9 mouse cellular contexts compared by ENCODE assay signal in genomic region chr7:130964686-130965085, GRCm38 (mm10). TPM values are rescaled to one million over a fixed set of nuclear protein-coding genes. Genes with fewer than 3 reads are reported as not detected.
A peak's percentile ranks its signal among the peaks of the same experiment; 100 is the strongest.
DNase-seq lines count a peak whose midpoint lies in the region; ATAC-seq and TF ChIP-seq lines count a peak whose summit lies in the region.
"Had no signal": no experiment of that assay in that cellular context is flagged by ENCODE, and none has a peak within 500 bp of the region (broad histone marks: within the 10 kb centered on the region; RNA-seq: fewer than 3 reads in every experiment).

No protein-coding gene starts in this region.

- no peak for ATAC-seq in midbrain, postnatal 0 days (ENCODE audit: low FRiP score)
- no peak for ATAC-seq in midbrain, embryonic 15.5 days (replicated peaks)
- peak; percentile 81 for ATAC-seq in heart, embryonic 12.5 days (ENCODE audit: insufficient number of reproducible peaks, low FRiP score)
- peak; percentile 67; the same call in 1 of the 2 replicates for ATAC-seq in stomach, embryonic 14.5 days (ENCODE audit: insufficient number of reproducible peaks, insufficient read depth, low FRiP score, low read depth)
- ATAC-seq in hindbrain, embryonic 13.5 days (ENCODE audit: low FRiP score), result no peak
- ATAC-seq in frontal cortex, adult (ENCODE audit: low TSS enrichment), result no peak

- H3K9ac ChIP-seq in midbrain, postnatal 0 days (replicated peaks; ENCODE audit: low read length, poor library complexity, severe bottlenecking), result no peak overlapping the region
- no peak overlapping the region for H3K9ac ChIP-seq in midbrain, embryonic 15.5 days
- no peak overlapping the region for H3K9ac ChIP-seq in heart, embryonic 12.5 days
- H3K9ac ChIP-seq in stomach, embryonic 14.5 days (replicated peaks; ENCODE audit: low read depth, low read length), result no peak overlapping the region
- no peak overlapping the region for H3K9ac ChIP-seq in hindbrain, embryonic 13.5 days

- 59% methylated on average over 5 of the region's 5 CpGs for WGBS in midbrain, postnatal 0 days
- WGBS in midbrain, embryonic 15.5 days, result 61% methylated on average over 5 of the region's 5 CpGs
- 8% methylated on average over 5 of the region's 5 CpGs for WGBS in heart, embryonic 12.5 days
- WGBS in stomach, embryonic 14.5 days, result 30% methylated on average over 5 of the region's 5 CpGs
- 68% methylated on average over 5 of the region's 5 CpGs for WGBS in hindbrain, embryonic 13.5 days

- H3K4me1 ChIP-seq in midbrain, postnatal 0 days (ENCODE audit: insufficient read depth, low read length), result no peaks in the 10 kb centered on the region
- no peaks in the 10 kb centered on the region; the same call in 1 of the 2 replicates for H3K4me1 ChIP-seq in midbrain, embryonic 15.5 days
- H3K4me1 ChIP-seq in heart, embryonic 12.5 days (replicated peaks), result peaks cover 67% of the 10 kb centered on the region
- H3K4me1 ChIP-seq in stomach, embryonic 14.5 days (ENCODE audit: control insufficient read depth, insufficient read depth, low read length), result peaks cover 51% of the 10 kb centered on the region
- peaks cover 16% of the 10 kb centered on the region for H3K4me1 ChIP-seq in hindbrain, embryonic 13.5 days (replicated peaks)

- H3K36me3 ChIP-seq in midbrain, postnatal 0 days (ENCODE audit: insufficient read depth, low read length), result no peaks in the 10 kb centered on the region
- no peaks in the 10 kb centered on the region for H3K36me3 ChIP-seq in midbrain, embryonic 15.5 days (replicated peaks)
- no peaks in the 10 kb centered on the region for H3K36me3 ChIP-seq in heart, embryonic 12.5 days
- no peaks in the 10 kb centered on the region for H3K36me3 ChIP-seq in stomach, embryonic 14.5 days (ENCODE audit: control insufficient read depth, insufficient read depth, low read length)
- H3K36me3 ChIP-seq in hindbrain, embryonic 13.5 days, result no peaks in the 10 kb centered on the region

- no peaks in the 10 kb centered on the region for H3K27me3 ChIP-seq in midbrain, postnatal 0 days (ENCODE audit: insufficient read depth, low read length)
- H3K27me3 ChIP-seq in midbrain, embryonic 15.5 days (replicated peaks), result no peaks in the 10 kb centered on the region
- H3K27me3 ChIP-seq in heart, embryonic 12.5 days (replicated peaks), result no peaks in the 10 kb centered on the region
- H3K27me3 ChIP-seq in stomach, embryonic 14.5 days (ENCODE audit: control insufficient read depth, insufficient read depth, low read length), result no peaks in the 10 kb centered on the region
- H3K27me3 ChIP-seq in hindbrain, embryonic 13.5 days, result no peaks in the 10 kb centered on the region

- H3K4me2 ChIP-seq in midbrain, postnatal 0 days (ENCODE audit: low read depth, low read length, poor library complexity, severe bottlenecking), result no peak overlapping the region
- H3K4me2 ChIP-seq in midbrain, embryonic 15.5 days, result no peak overlapping the region
- H3K4me2 ChIP-seq in heart, embryonic 12.5 days, result no peak overlapping the region
- H3K4me2 ChIP-seq in stomach, embryonic 14.5 days (replicated peaks; ENCODE audit: low read depth, low read length), result no peak overlapping the region
- H3K4me2 ChIP-seq in hindbrain, embryonic 13.5 days, result no peak overlapping the region

- H3K27ac ChIP-seq in midbrain, postnatal 0 days (ENCODE audit: low read depth, low read length), result no peak overlapping the region
- H3K27ac ChIP-seq in midbrain, embryonic 15.5 days, result no peak overlapping the region
- peak overlapping the region; percentile 79 for H3K27ac ChIP-seq in heart, embryonic 12.5 days (ENCODE audit: poor library complexity, severe bottlenecking)
- H3K27ac ChIP-seq in stomach, embryonic 14.5 days (ENCODE audit: low read length), result no peak overlapping the region; the same call in 1 of the 2 replicates
- no peak overlapping the region for H3K27ac ChIP-seq in hindbrain, embryonic 13.5 days

- no peaks in the 10 kb centered on the region for H3K9me3 ChIP-seq in midbrain, postnatal 0 days (ENCODE audit: low read length)
- H3K9me3 ChIP-seq in midbrain, embryonic 15.5 days, result no peaks in the 10 kb centered on the region
- no peaks in the 10 kb centered on the region for H3K9me3 ChIP-seq in heart, embryonic 12.5 days (replicated peaks)
- no peaks in the 10 kb centered on the region for H3K9me3 ChIP-seq in stomach, embryonic 14.5 days (ENCODE audit: control insufficient read depth, low read depth, low read length)
- no peaks in the 10 kb centered on the region for H3K9me3 ChIP-seq in hindbrain, embryonic 13.5 days

- DNase-seq in midbrain, postnatal 0 days (ENCODE audit: low spot score), result peak; percentile 45
- DNase-seq in cerebellum, postnatal 14 days, result peak; percentile 91 to 93
- DNase-seq in kidney, postnatal 4 days, result peak; percentile 80 to 89

- TF ChIP-seq CTCF in midbrain, postnatal 0 days (IDR thresholded peaks at IDR 0.05), result no peak

- no peak overlapping the region for H3K4me3 ChIP-seq in midbrain, postnatal 0 days (ENCODE audit: low read depth, low read length)
- no peak overlapping the region for H3K4me3 ChIP-seq in midbrain, embryonic 15.5 days
- no peak overlapping the region for H3K4me3 ChIP-seq in heart, embryonic 12.5 days
- H3K4me3 ChIP-seq in stomach, embryonic 14.5 days (ENCODE audit: low read depth, low read length), result no peak overlapping the region
- no peak overlapping the region for H3K4me3 ChIP-seq in hindbrain, embryonic 13.5 days

RNA-seq across cellular contexts. Expression of gene Htra1, which starts 28.8 kb away (rescaled TPM):
- 23.5 and 31.8 TPM in 2 replicates for total RNA-seq in midbrain, postnatal 0 days (2014; rRNA removed)
- polyA plus RNA-seq in midbrain, postnatal 0 days (2015; fragmentation: Nextera tagmentation; extraction: Ambion mirVana), result 32.9 and 33.3 TPM in 2 replicates
- polyA plus RNA-seq in midbrain, embryonic 15.5 days (2015; fragmentation: Nextera tagmentation; extraction: Ambion mirVana), result 15.4 and 18.7 TPM in 2 replicates
- 72.8 and 75.2 TPM in 2 replicates for polyA plus RNA-seq in heart, embryonic 12.5 days (2016; fragmentation: Nextera tagmentation; extraction: Ambion mirVana)
- 10.2 and 14.7 TPM in 2 replicates for polyA plus RNA-seq in stomach, embryonic 14.5 days (2014; fragmentation: Nextera tagmentation; extraction: Ambion mirVana)
- polyA plus RNA-seq in hindbrain, embryonic 13.5 days (2015; fragmentation: Nextera tagmentation; extraction: Ambion mirVana), result 11.2 and 15.4 TPM in 2 replicates
- total RNA-seq: MEL had no signal

Comparison
In these comparisons a context has a peak if more than half of its experiments do, and no peak if none do; other contexts are left out.
1. ATAC-seq: peak in heart, embryonic 12.5 days (single experiment) and stomach, embryonic 14.5 days (single experiment); none in midbrain, postnatal 0 days (single experiment), midbrain, embryonic 15.5 days (single experiment), hindbrain, embryonic 13.5 days (single experiment) and frontal cortex, adult (single experiment).
2. Peak in every context shown above with its lines, with median percentiles within 50 percentile points of each other: DNase-seq.